Mouse (Mus musculus) intestine, embryonic 16.5 days (tissue): ENCODE results near the gene Ubqln4. TPM values are rescaled to one million over a fixed set of nuclear protein-coding genes. Genes with fewer than 3 reads are reported as not detected.

ENCODE experiments used
- ATAC-seq: fragments of 200-750 bp; cut with Nextera tagmentation; 2 replicates; pipeline ENCODE4 v1.8.0; 2017; ENCODE audit warnings: moderate TSS enrichment, moderate library complexity
- H3K27ac ChIP-seq: fragments of 300-500 bp; sonication (generic); 2 replicates; pipeline ENCODE4 v1.5.1; 2014; ENCODE audit warnings: mild to moderate bottlenecking, low read length
- H3K27me3 ChIP-seq: fragments of 300-500 bp; sonication (generic); replicated peaks from 2 replicates; pipeline ENCODE4 v1.6.1; 2014; ENCODE audit warnings: low read length, control low read depth, mixed read lengths; ENCODE audit not compliant: control insufficient read depth, insufficient read depth
- H3K36me3 ChIP-seq: fragments of 300-500 bp; sonication (generic); 2 replicates; pipeline ENCODE4 v1.6.1; 2014; ENCODE audit warnings: low read length, control low read depth; ENCODE audit not compliant: control insufficient read depth, insufficient read depth
- H3K4me1 ChIP-seq: fragments of 300-500 bp; sonication (generic); 2 replicates; pipeline ENCODE4 v1.6.1; 2014; ENCODE audit warnings: low read length, control low read depth, mixed read lengths; ENCODE audit not compliant: control insufficient read depth, insufficient read depth
- H3K4me2 ChIP-seq: fragments of 300-500 bp; sonication (generic); 2 replicates; pipeline ENCODE4 v1.6.1; 2014; ENCODE audit warnings: low read depth, low read length, control low read depth
- H3K4me3 ChIP-seq: fragments of 300-500 bp; sonication (generic); 2 replicates; pipeline ENCODE4 v1.5.1; 2014; ENCODE audit warnings: mild to moderate bottlenecking, low read length
- H3K9ac ChIP-seq: fragments of 300-500 bp; sonication (generic); 2 replicates; pipeline ENCODE4 v1.6.1; 2014; ENCODE audit warnings: low read depth, low read length
- H3K9me3 ChIP-seq: fragments of 300-500 bp; sonication (generic); 2 replicates; pipeline ENCODE4 v1.6.1; 2016; ENCODE audit warnings: low read length, control low read depth; ENCODE audit not compliant: control insufficient read depth
- WGBS: fragments of 180-500 bp; shearing (Covaris S2); extraction: QIAGEN DNeasy Blood & Tissue Kit; methylation state at CpG from one replicate; pipeline ENCODE4 v1.1.7; 2014; 5-methylcytosine and 5-hydroxymethylcytosine counted together
- polyA plus RNA-seq: library from polyadenylated mRNA; unstranded; fragments of >200 nt; fragmentation: Nextera tagmentation; extraction: Ambion mirVana; gene quantifications from 2 replicates; pipeline ENCODE4 v1.2.1, GENCODE M21; 2015

Ubqln4 gene
- polyA plus RNA-seq, 1 experiment from 2014 or later = 37.2 TPM

DNA sequence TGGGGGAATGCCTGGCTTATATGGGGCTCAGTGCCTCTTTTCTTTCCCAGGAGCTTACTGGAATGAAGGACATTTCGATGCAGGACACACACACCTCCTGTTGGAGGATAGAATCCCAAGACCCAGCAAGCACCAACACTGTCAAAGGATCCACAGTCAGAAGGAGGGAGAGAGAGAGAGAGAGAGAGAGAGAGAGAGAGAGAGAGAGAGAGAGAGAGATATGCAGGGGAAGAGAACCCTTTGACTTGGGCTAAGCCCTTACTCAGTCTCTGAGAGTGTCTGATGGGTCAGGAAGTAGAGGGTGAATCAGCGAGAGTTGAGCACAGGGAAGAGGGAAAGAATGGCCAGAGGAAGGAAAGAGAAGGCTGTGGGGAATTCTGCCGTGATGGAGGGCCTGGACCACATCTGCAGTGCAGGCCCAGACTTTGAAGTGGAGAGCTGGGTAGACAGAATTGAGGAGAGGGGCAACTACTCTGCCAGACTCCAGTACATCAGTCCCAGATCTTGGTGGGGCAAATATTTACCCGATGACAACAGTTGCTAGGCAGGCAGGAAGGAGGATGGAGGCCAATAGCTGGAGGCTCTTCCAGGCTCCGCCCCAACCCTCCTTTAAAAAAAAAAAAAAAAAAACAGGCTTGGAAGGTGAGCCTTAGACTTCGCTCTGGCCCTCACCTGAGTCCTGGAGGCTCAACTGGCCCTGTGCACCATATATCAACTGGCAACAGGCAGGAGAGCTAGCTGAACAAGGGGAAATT, 41.2 kb upstream of the Ubqln4 start:
- Histone ChIP-seq H3K36me3 (no peaks in the 10 kb centered on the region), H3K4me2 (no peak overlapping the region), H3K4me3 (no peak overlapping the region), H3K4me1 (peaks cover 48% of the 10 kb centered on the region), H3K27me3 (no peaks in the 10 kb centered on the region), H3K27ac (peak overlapping the region; percentile 78), H3K9me3 (no peaks in the 10 kb centered on the region), H3K9ac (peak overlapping the region; percentile 37)
- peak; percentile 8; the same call in 1 of the 2 replicates for ATAC-seq
- 38% methylated on average over 6 of the region's 6 CpGs for WGBS

DNA sequence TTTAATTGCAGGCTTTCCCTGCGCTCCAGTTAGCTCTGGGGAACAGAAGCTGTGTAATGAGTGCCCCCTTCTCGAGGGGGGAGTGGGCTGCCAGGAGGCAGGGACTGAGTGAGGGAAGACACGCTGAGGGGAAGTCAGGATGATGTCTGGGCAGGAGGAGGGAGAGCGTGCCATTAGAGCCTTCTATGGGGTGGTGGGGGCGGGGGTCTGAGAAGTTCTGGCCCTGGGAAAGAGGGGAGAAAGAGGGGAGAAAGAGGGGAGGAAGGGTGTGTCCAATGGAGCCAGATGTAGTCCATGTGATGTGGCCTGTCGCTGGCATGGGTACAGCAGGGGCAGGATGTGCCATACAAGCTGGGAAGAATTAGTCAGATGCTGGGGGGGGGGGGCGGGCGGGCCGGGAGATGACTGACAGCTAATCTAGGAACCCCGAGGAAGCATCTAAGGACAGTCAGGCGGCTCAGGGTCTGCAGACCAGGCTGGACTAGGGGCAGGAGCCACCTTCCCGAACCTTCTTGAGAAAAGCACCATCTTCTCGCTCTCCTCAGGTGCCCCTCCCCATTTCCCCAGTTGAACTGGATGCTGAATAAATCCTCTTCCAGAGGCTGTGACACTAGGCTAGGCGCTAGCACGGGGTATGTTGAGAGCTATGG, 40.5 kb upstream of the Ubqln4 start:
- no peak overlapping the region for H3K4me2 ChIP-seq
- ATAC-seq = no peak
- H3K27me3 ChIP-seq = no peaks in the 10 kb centered on the region
- no peak overlapping the region for H3K4me3 ChIP-seq
- H3K4me1 ChIP-seq = peaks cover 48% of the 10 kb centered on the region
- H3K36me3 ChIP-seq = no peaks in the 10 kb centered on the region
- WGBS = 36% methylated on average over 15 of the region's 15 CpGs
- peak overlapping the region; percentile 78 for H3K27ac ChIP-seq
- no peaks in the 10 kb centered on the region for H3K9me3 ChIP-seq
- H3K9ac ChIP-seq = peak overlapping the region; percentile 37

DNA sequence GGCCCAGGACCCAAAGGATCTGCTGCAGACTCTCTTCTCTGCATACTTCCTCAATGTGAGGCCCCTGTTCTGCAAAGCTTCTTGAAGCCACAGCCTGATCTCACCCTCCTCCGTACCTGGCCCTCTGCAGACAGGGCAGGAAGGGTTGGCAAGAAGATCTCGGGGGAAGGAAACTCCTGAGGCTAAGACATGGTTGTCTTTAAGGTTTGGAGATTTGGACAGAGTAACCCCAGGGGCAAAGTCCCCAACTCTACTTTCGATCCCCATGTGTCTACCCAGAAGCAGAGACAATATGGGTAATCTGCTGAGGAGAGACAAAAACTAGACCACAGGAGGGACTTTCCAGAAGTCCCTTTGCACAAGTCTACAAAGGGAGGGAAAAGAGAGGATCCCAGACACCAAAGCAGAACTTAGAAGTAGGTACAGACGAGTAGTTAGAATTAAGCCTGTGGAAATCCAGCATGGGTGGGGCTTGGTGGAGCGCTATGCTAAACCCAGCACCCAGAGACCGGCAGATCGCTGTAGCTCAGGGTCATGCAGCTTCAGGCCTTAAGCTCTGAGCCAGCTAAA, 39.9 kb upstream of the Ubqln4 start:
- H3K9ac ChIP-seq = 0 out of 2 replicates have a peak overlapping the region, but pooled peaks have one; percentile 37
- H3K27ac ChIP-seq = peak overlapping the region; percentile 53
- no peak overlapping the region for H3K4me2 ChIP-seq

DNA sequence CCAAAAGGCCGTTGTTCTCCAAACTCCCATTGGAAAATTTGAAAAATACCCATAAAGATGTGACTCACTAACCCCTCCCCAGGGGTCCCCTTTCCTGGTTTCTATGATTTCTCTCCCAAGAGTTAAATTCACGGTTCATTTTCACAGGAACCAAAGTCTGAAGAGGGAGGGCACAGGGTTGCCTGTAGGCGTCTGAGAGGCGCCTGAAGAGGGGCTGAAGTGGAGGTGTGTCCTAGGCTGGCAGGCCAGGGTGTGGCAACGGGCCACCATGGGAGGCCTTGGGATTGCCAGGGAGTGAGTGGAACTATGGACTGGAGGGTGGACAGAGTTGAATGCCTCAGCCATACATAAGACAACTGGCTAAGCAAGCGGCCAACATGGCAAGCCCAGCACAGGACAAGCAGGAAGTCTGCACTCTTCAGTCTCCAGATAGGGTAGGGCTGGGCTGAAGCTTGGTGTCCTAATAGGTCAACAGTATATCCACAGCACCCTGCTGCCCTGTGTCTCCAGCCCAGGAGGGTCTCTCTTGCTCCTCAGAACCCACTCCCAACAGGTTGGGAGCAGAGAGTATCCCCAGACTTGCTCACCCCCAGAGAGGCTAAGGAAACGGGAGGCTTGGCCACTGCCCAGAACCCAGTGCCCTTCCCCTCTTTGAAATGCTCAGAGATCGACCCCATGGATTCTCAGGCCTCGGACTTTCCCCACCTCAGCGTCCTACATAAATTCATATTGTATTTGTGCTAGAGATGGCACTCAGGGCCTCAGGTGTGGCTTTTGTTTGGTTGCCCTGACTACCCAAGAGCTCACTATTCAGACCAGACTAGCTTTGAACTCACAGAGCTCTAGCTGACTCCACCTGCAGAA, 39.1 kb upstream of the Ubqln4 start:
- no peak overlapping the region for H3K4me3 ChIP-seq
- H3K4me2 ChIP-seq = no peak overlapping the region
- no peak overlapping the region for H3K9ac ChIP-seq
- peak overlapping the region; percentile 53 for H3K27ac ChIP-seq
- H3K4me1 ChIP-seq = peaks cover 47% of the 10 kb centered on the region
- H3K9me3 ChIP-seq = no peaks in the 10 kb centered on the region
- WGBS = 68% methylated on average over 10 of the region's 10 CpGs
- peak; percentile 24; the same call in 1 of the 2 replicates for ATAC-seq
- no peaks in the 10 kb centered on the region for H3K27me3 ChIP-seq
- no peaks in the 10 kb centered on the region for H3K36me3 ChIP-seq

More for the DNA sequence above, 39.9 kb upstream of the Ubqln4 start:
- Histone ChIP-seq H3K27me3 (no peaks in the 10 kb centered on the region), H3K36me3 (no peaks in the 10 kb centered on the region), H3K4me3 (no peak overlapping the region), H3K9me3 (no peaks in the 10 kb centered on the region), H3K4me1 (peaks cover 50% of the 10 kb centered on the region)
- WGBS = 68% methylated on average over 7 of the region's 7 CpGs
- no peak for ATAC-seq

DNA sequence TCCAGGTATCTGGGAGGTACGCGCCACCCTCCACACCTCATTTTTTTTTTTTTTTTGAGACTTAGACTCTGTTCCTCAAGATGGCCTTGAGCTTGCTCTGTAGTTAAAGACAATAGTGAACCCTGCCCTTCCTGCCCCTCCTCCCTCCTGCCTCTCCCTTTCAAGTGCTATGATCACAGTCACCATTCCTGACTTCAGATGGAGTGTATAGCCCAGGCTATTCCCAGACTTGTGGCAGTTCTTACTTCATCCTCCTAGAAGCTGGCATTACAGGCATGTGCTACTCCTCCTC, 38.5 kb upstream of the Ubqln4 start:
- Histone ChIP-seq H3K4me1 (peaks cover 43% of the 10 kb centered on the region), H3K27ac (no peak overlapping the region), H3K4me3 (no peak overlapping the region), H3K4me2 (no peak overlapping the region), H3K9me3 (no peaks in the 10 kb centered on the region), H3K9ac (no peak overlapping the region), H3K36me3 (no peaks in the 10 kb centered on the region), H3K27me3 (no peaks in the 10 kb centered on the region)
- WGBS = 66% methylated on average over 2 of the region's 2 CpGs
- ATAC-seq = 0 out of 2 replicates have a peak, but pooled peaks have one; percentile 33

DNA sequence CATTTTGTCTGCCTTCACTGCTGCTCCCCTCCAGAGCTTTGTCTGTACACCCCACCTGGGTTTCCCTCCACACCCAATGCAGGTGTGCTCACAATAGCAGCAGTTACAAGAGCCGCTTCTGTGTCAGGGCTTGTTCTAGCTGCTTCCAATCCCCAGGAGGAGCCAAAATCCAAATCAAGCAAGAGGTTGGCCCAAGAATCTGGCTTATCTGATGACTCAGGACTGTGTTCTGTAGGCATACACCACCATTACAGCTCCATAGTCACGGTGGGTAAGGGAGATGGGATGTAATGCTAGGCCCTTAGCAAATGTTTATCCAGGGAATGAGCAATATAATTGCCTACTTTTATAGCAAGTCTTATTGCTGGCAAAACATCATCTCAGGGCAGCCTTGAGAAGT, 37.2 kb upstream of the Ubqln4 start:
- Histone ChIP-seq H3K9ac (no peak overlapping the region), H3K36me3 (no peaks in the 10 kb centered on the region), H3K4me1 (peaks cover 34% of the 10 kb centered on the region), H3K27ac (no peak overlapping the region), H3K4me3 (no peak overlapping the region), H3K4me2 (no peak overlapping the region), H3K9me3 (no peaks in the 10 kb centered on the region), H3K27me3 (no peaks in the 10 kb centered on the region)
- WGBS = 58% methylated on average over 2 of the region's 2 CpGs
- ATAC-seq = no peak

DNA sequence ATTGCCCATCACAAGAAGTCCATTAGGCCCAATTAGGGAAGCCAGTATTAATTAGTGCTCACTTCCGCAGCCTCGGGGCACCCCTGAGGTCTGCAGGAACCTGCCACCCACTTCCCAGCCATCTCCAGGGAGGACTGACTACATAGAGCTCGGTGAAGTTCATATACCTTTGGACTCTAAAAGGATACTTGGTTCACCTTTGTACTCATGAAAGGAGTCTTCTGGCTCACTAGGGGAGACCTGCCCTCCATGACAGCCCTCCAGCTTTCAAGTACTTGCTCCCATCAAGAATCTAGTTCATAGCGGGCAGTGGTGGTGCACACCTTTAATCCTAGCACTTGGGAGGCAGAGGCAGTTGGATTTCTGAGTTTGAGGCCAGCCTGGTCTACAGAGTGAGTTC, 35.1 kb upstream of the Ubqln4 start:
- no peaks in the 10 kb centered on the region for H3K36me3 ChIP-seq
- no peak overlapping the region for H3K9ac ChIP-seq
- H3K4me3 ChIP-seq = no peak overlapping the region
- H3K27ac ChIP-seq = no peak overlapping the region
- H3K9me3 ChIP-seq = no peaks in the 10 kb centered on the region
- no peak overlapping the region for H3K4me2 ChIP-seq
- no peaks in the 10 kb centered on the region for H3K27me3 ChIP-seq
- peaks cover 16% of the 10 kb centered on the region for H3K4me1 ChIP-seq
- WGBS = 71% methylated on average over 4 of the region's 4 CpGs
- ATAC-seq = no peak

DNA sequence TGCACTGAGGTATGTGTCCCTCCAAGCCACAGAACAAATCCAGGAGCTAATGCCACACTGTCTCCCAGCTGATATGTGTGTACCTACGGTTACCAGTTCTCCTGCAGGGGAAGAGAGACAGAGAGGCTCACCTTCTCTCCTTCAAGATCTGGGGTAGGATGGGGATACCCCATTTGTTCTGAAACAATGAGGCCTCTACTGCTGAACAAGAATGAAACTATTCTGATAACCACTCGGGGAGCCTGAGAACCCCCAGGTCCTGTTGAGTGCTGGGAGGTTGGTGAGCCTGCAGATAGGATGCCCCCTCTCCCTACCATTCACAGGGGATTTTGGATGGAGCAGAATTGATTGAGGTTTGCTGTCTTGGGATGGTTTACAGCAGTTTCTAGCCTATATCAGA, 33.5 kb upstream of the Ubqln4 start:
- H3K9ac ChIP-seq = no peak overlapping the region
- no peak overlapping the region for H3K4me3 ChIP-seq
- H3K36me3 ChIP-seq = peaks cover 3% of the 10 kb centered on the region; the same call in 1 of the 2 replicates
- no peak for ATAC-seq
- WGBS = 84% methylated on average over 2 of the region's 2 CpGs
- no peak overlapping the region for H3K27ac ChIP-seq
- no peaks in the 10 kb centered on the region for H3K27me3 ChIP-seq
- H3K4me2 ChIP-seq = no peak overlapping the region
- H3K4me1 ChIP-seq = peaks cover 5% of the 10 kb centered on the region; the same call in 1 of the 2 replicates
- no peaks in the 10 kb centered on the region for H3K9me3 ChIP-seq

DNA sequence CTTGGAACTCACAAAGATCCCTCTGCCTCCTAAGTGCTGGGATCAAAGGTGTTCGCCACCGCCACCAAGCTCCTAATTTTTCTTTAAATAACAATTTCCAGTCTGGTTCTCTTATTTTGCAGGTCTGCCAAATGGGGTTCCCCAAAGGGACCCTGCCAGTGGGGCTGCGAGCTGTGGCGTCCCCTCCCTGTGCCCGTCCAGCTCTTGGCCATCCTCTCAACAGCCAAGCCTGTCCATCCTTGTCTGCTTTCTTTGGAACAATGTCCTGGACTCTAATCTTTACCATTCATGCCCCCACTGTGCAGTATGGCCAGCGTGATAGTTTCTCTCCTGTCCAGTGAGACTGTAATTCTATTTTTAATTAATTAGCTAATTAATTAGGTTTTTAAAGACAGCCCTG, 32.4 kb upstream of the Ubqln4 start:
- WGBS = 92% methylated on average over 6 of the region's 6 CpGs
- H3K4me1 ChIP-seq = peaks cover 7% of the 10 kb centered on the region; the same call in 1 of the 2 replicates
- H3K4me2 ChIP-seq = no peak overlapping the region
- H3K27me3 ChIP-seq = no peaks in the 10 kb centered on the region
- H3K9me3 ChIP-seq = no peaks in the 10 kb centered on the region
- ATAC-seq = no peak
- no peak overlapping the region for H3K27ac ChIP-seq
- no peak overlapping the region for H3K4me3 ChIP-seq
- H3K36me3 ChIP-seq = peaks cover 3% of the 10 kb centered on the region; the same call in 1 of the 2 replicates
- no peak overlapping the region for H3K9ac ChIP-seq
